Mouse (Mus musculus) bone marrow macrophage, adult 2 months (primary cell): ENCODE results near the gene Gprc5d.

ENCODE experiments used
- CTCF ChIP-seq: IDR thresholded peaks from 2 replicates; pipeline ENCODE4 v1.5.1; 2012; ENCODE audit warnings: low read depth, mild to moderate bottlenecking, low read length, moderate library complexity
- POLR2A ChIP-seq: IDR thresholded peaks from 2 replicates; pipeline ENCODE4 v1.6.1; 2012; ENCODE audit warnings: mild to moderate bottlenecking, low read depth, low read length, borderline replicate concordance

GRCm38 (mm10) chr6:135161356-135161755 lies 43.3 kb upstream of the Gprc5d start:
- no peak for TF ChIP-seq POLR2A
- TF ChIP-seq CTCF: no peak
